Mouse (Mus musculus) urinary bladder, postnatal 25 days (tissue): ENCODE results near the gene Rbm48.
"Not testable (repeated sequence)": the region's sequence is repeated elsewhere in the genome, so short reads cannot be mapped to it uniquely, and the experiment has no call there.

Experiments used
- DNase-seq: peaks from one replicate; pipeline ENCODE4 v3.0.0; 2022; ENCODE audit warnings: low spot score

The Rbm48 gene

DNA sequence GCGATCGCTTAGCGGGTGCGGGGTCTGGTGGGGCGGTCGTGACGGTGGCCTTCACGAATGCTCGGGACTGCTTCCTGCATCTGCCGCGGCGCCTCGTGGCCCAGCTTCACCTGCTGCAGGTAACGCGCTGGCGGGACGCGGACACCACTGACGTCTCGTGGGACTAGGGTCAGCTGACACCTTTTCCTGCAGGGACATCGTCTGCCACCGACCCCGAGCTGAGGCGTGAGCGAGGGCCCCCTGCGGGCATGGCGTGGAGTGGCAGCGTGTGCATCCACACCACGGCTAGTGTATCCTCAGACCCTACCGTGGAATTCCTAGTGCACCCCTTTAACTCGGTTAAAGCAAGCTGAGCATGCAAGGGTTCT is at the start of gene Rbm48:
TSS of gene Rbm48 (minus strand) at position 187 of the 368 bp plus-strand sequence.
- DNase-seq, result peak; percentile 68

GRCm38 (mm10) chr5:3645326-3645725 is 48.9 kb upstream of the Rbm48 start:
- DNase-seq, result no peak

GRCm38 (mm10) chr5:3644621-3645020 is 48.2 kb upstream of the Rbm48 start:
- DNase-seq, result no peak

GRCm38 (mm10) chr5:3635286-3635685 is 38.9 kb upstream of the Rbm48 start:
- DNase-seq, result no peak

DNA sequence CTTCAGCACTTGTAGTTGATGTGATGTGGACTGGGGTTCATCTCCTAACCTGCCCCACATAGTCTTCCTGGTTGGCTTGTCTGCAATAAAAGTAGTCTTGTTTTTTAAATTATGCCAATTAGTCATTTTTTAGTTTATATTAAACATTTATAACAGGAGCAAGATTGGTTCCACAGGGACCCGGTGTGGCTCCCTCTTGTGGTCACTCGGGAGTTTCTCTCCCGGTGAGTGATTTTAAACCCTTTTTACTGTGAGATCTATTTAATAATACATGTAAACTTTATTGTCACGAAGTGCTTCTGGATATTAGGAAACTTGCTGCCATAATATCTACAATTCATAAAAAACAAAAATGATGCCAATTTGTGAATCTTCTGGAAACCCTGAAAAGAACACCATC is 37.6 kb upstream of the Rbm48 start:
- no peak for DNase-seq

GRCm38 (mm10) chr5:3633315-3633714 is 36.9 kb upstream of the Rbm48 start:
- DNase-seq, result no peak

- no peak for DNase-seq
Observed at GRCm38 (mm10) chr5:3632285-3632684, 35.9 kb upstream of the Rbm48 start.

GRCm38 (mm10) chr5:3631512-3632271 is 35.3 kb upstream of the Rbm48 start:
- DNase-seq, result no peak

DNA sequence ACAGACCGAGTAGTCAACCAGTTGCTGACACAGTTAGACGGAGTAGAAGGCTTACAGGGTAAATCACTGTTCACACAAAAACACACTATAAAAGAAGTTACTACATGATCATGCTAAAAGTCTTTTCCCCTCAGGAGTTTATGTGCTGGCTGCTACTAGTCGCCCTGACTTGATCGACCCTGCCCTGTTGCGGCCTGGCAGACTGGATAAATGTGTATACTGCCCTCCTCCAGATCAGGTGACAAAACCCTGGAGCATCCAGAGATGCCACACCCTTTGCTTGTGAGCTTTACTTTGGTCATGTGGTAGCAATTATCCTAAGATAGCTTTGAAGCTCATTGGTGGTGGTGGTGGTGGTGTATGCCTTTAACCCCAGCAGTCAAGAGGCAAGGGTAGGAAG is 33.7 kb upstream of the Rbm48 start:
- no peak for DNase-seq

DNA sequence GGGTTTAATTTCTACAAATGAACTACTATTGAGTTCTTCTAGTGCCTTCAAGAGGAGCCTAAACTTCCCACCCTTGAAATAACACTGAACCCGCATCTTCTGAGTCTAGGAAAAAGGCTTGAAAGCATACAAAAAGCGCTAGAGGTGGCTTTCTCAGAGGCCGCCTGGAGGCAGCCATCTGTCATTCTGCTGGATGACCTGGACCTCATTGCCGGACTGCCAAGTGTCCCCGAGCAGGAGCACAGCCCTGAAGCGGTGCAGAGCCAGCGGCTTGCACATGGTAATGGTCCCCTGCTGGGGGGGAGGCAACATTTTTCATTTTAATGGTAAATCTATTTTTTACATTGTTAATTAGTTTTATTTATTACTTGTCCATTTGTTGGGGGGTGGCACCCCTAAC is 24.1 kb upstream of the Rbm48 start:
- DNase-seq, result no peak

DNA sequence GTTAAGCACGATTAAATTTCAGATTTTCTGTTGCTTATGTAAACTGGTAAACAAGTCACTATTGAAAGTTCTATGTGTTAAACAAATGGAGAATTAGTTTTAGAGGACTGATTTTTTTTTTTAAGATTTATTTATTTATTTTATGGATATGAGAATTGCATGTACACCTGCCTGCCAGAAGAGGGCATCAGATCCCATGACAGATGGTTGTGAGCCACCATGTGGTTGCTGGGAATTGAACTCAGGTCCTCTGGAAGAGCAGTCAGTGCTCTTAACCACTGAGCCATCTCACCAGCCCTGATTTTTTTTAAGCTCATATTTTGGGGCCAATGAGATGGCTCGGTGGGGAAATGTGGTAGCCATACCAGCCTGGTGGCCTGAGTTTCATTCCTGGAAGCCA is 15.4 kb upstream of the Rbm48 start:
- DNase-seq, result not testable (repeated sequence)

DNA sequence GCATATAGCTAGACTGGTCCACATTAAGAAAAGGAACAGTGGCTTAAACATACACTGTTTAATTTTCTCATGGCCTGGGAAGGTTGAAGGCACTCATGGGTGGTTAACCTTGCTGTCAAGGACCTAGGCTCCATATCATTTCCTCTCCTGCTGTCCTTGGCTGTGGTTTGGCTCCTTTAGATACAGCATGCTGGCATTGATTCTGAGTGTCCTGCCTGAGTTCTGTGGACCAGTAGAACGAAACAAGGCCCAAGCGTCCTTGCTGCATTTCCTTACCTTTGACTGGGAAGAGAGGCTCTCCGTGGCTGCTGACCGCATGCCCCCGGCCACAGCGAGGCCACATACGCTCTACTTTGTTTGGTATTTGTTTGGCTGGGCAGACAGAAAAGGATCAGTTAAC is 12.9 kb upstream of the Rbm48 start:
- DNase-seq, result no peak

- no peak for DNase-seq
Observed at GRCm38 (mm10) chr5:3607114-3607513, 10.7 kb upstream of the Rbm48 start.

DNA sequence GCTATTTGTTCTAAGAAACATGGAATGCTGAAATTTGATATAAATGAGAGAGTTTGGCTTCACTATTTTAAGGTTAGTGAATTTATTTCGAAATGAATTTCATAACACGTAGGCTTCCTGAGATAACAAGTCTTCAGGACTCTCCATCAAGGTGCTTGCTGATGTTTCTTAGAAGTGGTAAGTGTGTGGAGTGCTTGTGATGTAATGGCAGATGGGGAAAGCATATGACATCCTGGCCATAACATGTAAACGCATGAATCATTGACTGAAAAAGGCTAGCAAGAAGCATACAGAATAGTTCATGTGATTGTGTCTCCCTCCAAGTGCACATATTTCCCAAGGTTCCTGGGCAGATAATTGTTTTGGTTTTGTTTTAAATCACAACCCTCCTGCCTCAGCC is 4.4 kb upstream of the Rbm48 start:
- DNase-seq, result no peak

- no peak for DNase-seq
Observed at GRCm38 (mm10) chr5:3600298-3600697, 3.9 kb upstream of the Rbm48 start.

DNA sequence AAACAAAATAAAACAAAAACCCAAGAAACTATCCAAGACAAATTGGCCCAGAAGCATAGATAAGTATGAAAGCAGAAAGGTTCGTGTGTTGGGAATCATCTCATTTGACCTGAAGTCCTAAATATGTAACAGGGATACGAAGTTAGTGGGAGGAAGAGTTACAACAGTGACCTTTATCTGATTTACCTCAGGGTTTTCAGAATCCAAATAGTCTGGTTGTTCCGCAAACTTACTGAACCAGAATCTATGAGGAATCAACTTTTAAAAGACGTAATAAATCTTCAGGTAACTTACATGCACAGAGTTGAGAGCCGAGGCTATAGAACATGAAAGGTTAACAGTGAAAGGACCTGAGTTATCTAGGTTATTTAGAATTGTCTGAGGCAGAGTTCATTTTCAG is 2.4 kb upstream of the Rbm48 start:
- no peak for DNase-seq

DNA sequence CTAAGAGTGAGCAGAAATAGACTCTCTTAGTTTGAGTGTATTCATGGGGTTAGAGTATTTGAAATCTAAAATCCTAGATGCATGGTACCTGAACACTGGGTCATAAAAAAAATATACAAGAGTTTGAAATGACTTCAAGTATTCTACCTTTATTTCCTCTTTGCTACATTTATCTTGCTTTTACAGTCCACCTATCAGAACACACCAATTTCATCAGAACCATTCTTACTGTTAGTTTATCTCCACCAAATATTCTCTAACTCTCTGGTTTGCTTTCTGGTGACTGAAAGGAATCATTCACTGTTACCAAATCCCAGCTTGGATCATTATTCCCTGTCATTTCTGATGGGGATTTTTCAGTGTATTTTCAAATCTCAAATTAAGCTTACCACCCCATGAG is 786 bp upstream of the Rbm48 start:
- no peak for DNase-seq

DNA sequence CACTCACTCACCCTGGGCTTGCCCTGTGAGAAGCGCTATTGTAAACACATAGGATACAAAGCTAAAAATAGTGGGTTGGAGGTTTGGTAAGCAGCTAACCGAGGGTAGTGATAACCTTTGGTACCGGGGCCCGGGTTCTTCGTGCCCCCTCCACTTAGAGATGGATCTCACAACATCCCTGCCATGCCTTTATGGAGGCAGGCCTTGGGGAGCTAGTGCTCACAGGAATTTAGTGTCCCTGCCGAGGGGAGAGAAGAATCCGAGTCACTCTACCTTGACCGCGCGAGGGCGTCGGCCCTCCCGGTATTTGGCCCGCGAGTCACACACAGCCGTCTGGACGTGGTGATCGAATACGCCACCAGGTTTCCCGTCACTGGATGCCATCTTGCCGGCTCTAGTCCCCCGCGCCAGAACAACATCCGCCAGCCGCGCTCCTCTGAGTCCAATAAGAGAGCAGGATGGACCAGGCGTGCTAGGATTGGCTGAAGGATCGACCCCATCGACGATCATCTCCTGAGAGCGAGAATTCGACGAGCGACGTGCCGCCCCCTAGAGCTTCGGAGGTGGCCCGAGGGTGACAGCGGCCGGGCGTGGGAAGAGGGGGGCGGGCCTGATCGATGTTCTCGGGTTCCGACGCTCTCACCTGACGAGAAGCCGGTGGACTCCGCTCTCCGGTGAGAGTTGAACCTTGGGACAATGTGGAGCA is 539 bp downstream of the Rbm48 start, which contains the start of gene Pex1:
TSS of gene Pex1 (plus strand) at position 374 of the 706 bp plus-strand sequence.
- DNase-seq, result peak; percentile 90

DNA sequence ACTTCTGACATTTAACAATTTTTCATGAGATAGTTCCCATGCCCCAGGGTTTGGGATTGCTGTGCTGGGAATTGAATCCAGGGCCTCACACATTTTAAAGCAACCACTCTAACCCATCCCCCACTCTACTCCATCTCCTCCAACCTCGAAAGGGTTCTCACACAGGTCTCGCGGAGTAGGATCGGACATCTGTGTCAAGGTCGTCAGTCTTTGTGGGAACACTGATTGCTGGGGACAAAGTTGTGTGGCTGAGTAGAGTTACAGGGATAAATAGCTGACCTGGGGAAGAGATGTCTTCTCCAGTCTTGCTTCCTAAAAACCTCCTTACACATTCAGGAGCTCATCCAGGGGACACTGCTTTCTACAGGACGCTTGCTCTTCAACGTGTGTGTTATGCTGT is 17.3 kb downstream of the Rbm48 start:
- DNase-seq, result no peak

DNA sequence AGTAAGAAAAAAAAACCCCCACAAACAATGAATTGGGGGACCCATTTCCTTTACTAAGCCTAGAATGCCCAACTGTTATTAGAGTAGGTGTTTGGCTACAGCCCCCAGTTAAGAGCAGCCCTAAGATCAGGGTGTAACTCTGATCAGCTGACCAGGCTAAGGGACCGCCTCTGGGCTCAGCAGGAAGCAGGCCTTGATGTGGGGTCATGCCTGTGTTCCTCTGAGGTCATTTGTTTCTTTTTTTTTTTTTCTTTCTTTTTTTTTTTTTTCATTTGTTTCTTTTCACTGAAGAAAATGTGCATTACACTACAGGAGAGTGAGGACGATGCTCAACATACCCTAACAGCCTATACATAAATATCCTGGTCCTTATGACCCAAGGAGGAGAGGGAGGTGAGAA is 18.4 kb downstream of the Rbm48 start:
- no peak for DNase-seq

GRCm38 (mm10) chr5:3574825-3575224 is 21.6 kb downstream of the Rbm48 start:
- DNase-seq, result no peak

DNA sequence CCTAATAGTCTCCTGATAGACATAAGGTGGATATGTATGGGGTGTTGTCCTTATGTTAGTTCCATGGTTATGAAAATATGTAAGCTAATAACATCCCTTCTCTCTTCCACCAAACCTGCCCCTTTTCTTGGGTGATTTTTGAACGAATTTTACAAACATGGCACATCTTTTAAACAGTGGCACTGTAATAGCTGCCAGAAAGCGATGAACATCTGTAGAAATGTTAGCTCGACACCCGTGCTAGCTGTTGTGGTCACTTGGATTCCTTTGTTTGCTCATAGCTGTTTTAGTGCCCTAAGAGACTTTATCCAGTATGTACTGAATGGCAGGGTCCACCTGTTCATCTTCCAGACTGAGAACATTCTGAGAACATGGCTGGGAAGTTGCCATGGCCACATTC is 25.1 kb downstream of the Rbm48 start, which contains the start of gene 1700109H08Rik:
TSS of gene 1700109H08Rik (plus strand) at position 301 of the 400 bp plus-strand sequence.
- DNase-seq, result no peak

DNA sequence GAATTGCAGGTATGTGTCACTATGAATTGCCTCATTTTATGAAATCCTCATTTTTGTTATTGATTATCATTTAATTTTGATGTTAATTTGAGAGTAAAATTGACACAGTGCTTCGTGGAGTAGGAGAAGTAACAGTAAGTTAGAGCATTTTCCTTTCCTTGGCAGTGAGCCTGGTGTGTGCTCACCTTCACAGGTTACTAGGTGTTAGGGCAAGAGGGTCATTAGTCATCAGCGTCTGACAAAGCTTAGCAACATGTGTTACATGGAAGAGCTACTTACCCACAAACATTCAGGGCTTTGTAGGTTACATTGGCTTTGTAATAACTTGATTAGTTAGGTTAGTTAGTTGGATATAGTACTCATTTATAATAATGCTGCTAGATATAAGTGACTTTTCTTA is 42.2 kb downstream of the Rbm48 start:
- no peak for DNase-seq

GRCm38 (mm10) chr5:3551481-3551880 is 44.9 kb downstream of the Rbm48 start:
- no peak for DNase-seq
